Comparison of ENCODE assay signal across 8 mouse cellular contexts in genomic region chr7:143389860-143390259, GRCm38 (mm10).
DNase-seq lines count a peak whose midpoint lies in the region; ATAC-seq and TF ChIP-seq lines count a peak whose summit lies in the region.

No protein-coding gene starts in this region.

- H3K9me3 ChIP-seq in midbrain, embryonic 10.5 days (replicated peaks): no peaks in the 10 kb centered on the region
- no peaks in the 10 kb centered on the region for H3K9me3 ChIP-seq in midbrain, embryonic 11.5 days (ENCODE audit: control insufficient read depth, low read length)
- 0 out of 2 replicates have a peak, but pooled peaks cover 3% of the 10 kb centered on the region for H3K9me3 ChIP-seq in hindbrain, embryonic 12.5 days (replicated peaks)
- H3K9me3 ChIP-seq in stomach, embryonic 14.5 days (ENCODE audit: control insufficient read depth, low read depth, low read length): no peaks in the 10 kb centered on the region

- H3K4me1 ChIP-seq in midbrain, embryonic 10.5 days: peaks cover 46% of the 10 kb centered on the region
- peaks cover 6% of the 10 kb centered on the region for H3K4me1 ChIP-seq in midbrain, embryonic 11.5 days (ENCODE audit: control insufficient read depth, insufficient read depth, low read length)
- peaks cover 37% of the 10 kb centered on the region for H3K4me1 ChIP-seq in hindbrain, embryonic 12.5 days
- peaks cover 24% of the 10 kb centered on the region for H3K4me1 ChIP-seq in stomach, embryonic 14.5 days (ENCODE audit: control insufficient read depth, insufficient read depth, low read length)

- no peak overlapping the region for H3K9ac ChIP-seq in midbrain, embryonic 11.5 days (ENCODE audit: low read length)
- no peak overlapping the region for H3K9ac ChIP-seq in hindbrain, embryonic 12.5 days
- H3K9ac ChIP-seq in stomach, embryonic 14.5 days (replicated peaks; ENCODE audit: low read depth, low read length): no peak overlapping the region

- intact Hi-C loops in gastrocnemius, adult 2 months (cut with DNase I): no loop called here

- H3K27ac ChIP-seq in gastrocnemius, adult 2 months: peak overlapping the region; percentile 53
- H3K27ac ChIP-seq in midbrain, embryonic 10.5 days (replicated peaks): peak overlapping the region; percentile 68; the same call in 1 of the 2 replicates
- H3K27ac ChIP-seq in midbrain, embryonic 11.5 days (ENCODE audit: low read depth, low read length): no peak overlapping the region
- H3K27ac ChIP-seq in hindbrain, embryonic 12.5 days: peak overlapping the region; percentile 60
- peak overlapping the region; percentile 93 for H3K27ac ChIP-seq in stomach, embryonic 14.5 days (ENCODE audit: low read length)

- ATAC-seq in midbrain, embryonic 11.5 days (ENCODE audit: low FRiP score): no peak
- ATAC-seq in hindbrain, embryonic 12.5 days (ENCODE audit: low FRiP score): no peak
- peak; percentile 12; the same call in 1 of the 2 replicates for ATAC-seq in stomach, embryonic 14.5 days (ENCODE audit: insufficient number of reproducible peaks, insufficient read depth, low FRiP score, low read depth)

- H3K4me3 ChIP-seq in gastrocnemius, adult 2 months: no peak overlapping the region
- no peak overlapping the region for H3K4me3 ChIP-seq in midbrain, embryonic 10.5 days
- no peak overlapping the region for H3K4me3 ChIP-seq in midbrain, embryonic 11.5 days (ENCODE audit: low read depth, low read length)
- H3K4me3 ChIP-seq in hindbrain, embryonic 12.5 days: no peak overlapping the region
- no peak overlapping the region for H3K4me3 ChIP-seq in stomach, embryonic 14.5 days (ENCODE audit: low read depth, low read length)

- WGBS in midbrain, embryonic 10.5 days: 91% methylated on average over 2 of the region's 2 CpGs
- WGBS in midbrain, embryonic 11.5 days: 93% methylated on average over 2 of the region's 2 CpGs
- 70% methylated on average over 2 of the region's 2 CpGs for WGBS in hindbrain, embryonic 12.5 days
- 57% methylated on average over 2 of the region's 2 CpGs for WGBS in stomach, embryonic 14.5 days

- no peak for DNase-seq in gastrocnemius, adult 2 months
- no peak for DNase-seq in gastrocnemius, postnatal 25 days
- DNase-seq in midbrain, embryonic 10.5 days (ENCODE audit: low spot score): no peak
- no peak for DNase-seq in midbrain, embryonic 11.5 days (ENCODE audit: low spot score, missing footprints)
- no peak for DNase-seq in left cerebral cortex, adult 11 months (ENCODE audit: low spot score)
- DNase-seq in urinary bladder, adult 18-20 months (ENCODE audit: low spot score in 2 of 2): no peak

- H3K27me3 ChIP-seq in midbrain, embryonic 10.5 days (ENCODE audit: low read depth, poor library complexity, severe bottlenecking): peaks cover 8% of the 10 kb centered on the region; the same call in 1 of the 2 replicates
- H3K27me3 ChIP-seq in midbrain, embryonic 11.5 days (ENCODE audit: control insufficient read depth, insufficient read depth, low read length): no peaks in the 10 kb centered on the region
- no peaks in the 10 kb centered on the region for H3K27me3 ChIP-seq in hindbrain, embryonic 12.5 days
- H3K27me3 ChIP-seq in stomach, embryonic 14.5 days (ENCODE audit: control insufficient read depth, insufficient read depth, low read length): no peaks in the 10 kb centered on the region

- no peak overlapping the region for H3K4me2 ChIP-seq in midbrain, embryonic 11.5 days
- H3K4me2 ChIP-seq in hindbrain, embryonic 12.5 days (replicated peaks): no peak overlapping the region
- H3K4me2 ChIP-seq in stomach, embryonic 14.5 days (replicated peaks; ENCODE audit: low read depth, low read length): 0 out of 2 replicates have a peak overlapping the region, but pooled peaks have one; percentile 18

- no peak for TF ChIP-seq CTCF in gastrocnemius, adult 2 months (IDR thresholded peaks at IDR 0.05)

- no peaks in the 10 kb centered on the region for H3K36me3 ChIP-seq in midbrain, embryonic 10.5 days
- H3K36me3 ChIP-seq in midbrain, embryonic 11.5 days (ENCODE audit: control insufficient read depth, insufficient read depth, low read length): no peaks in the 10 kb centered on the region
- no peaks in the 10 kb centered on the region for H3K36me3 ChIP-seq in hindbrain, embryonic 12.5 days
- H3K36me3 ChIP-seq in stomach, embryonic 14.5 days (ENCODE audit: control insufficient read depth, insufficient read depth, low read length): no peaks in the 10 kb centered on the region
